Comparison of ENCODE assay signal across 8 mouse cellular contexts in genomic region chr2:158667022-158667670, GRCm38 (mm10). TPM values are rescaled to one million over a fixed set of nuclear protein-coding genes. Genes with fewer than 3 reads are reported as not detected.
A peak's percentile ranks its signal among the peaks of the same experiment; 100 is the strongest.
DNase-seq lines count a peak whose midpoint lies in the region; ATAC-seq lines count a peak whose summit lies in the region.

No protein-coding gene starts in this region.

- peaks cover 56% of the 10 kb centered on the region for H3K27me3 ChIP-seq in intestine, embryonic 14.5 days (replicated peaks; ENCODE audit: control insufficient read depth, insufficient read depth, low read length)

- H3K9me3 ChIP-seq in intestine, embryonic 14.5 days (ENCODE audit: control insufficient read depth, low read length), result no peaks in the 10 kb centered on the region

- intact Hi-C loops in gastrocnemius, postnatal 36 days (cut with DNase I), result loop anchor here (5.0 kb wide), 1 partner anchor 75 kb away; no protein-coding TSS in a partner anchor
- intact Hi-C loops in left cerebral cortex, postnatal 25 days (cut with DNase I), result no loop called here

- H3K4me2 ChIP-seq in intestine, embryonic 14.5 days (ENCODE audit: low read length), result peak overlapping the region; percentile 75

- WGBS in intestine, embryonic 14.5 days, result under 1% methylated on average over 47 of the region's 47 CpGs

- peak; percentile 88 for DNase-seq in MN1 (ENCODE audit: low spot score)
- DNase-seq in cerebellum, postnatal 14 days, result peak; percentile 32 to 37
- peak; percentile 15 to 26 for DNase-seq in gastrocnemius, postnatal 36 days
- DNase-seq in intestine, embryonic 14.5 days (ENCODE audit: low spot score), result peak; percentile 67
- peak; percentile 79 to 86 for DNase-seq in left cerebral cortex, postnatal 25 days (ENCODE audit: low spot score in 2 of 2)
- DNase-seq in right cerebral cortex, postnatal 4 days, result peak; percentile 74
- DNase-seq in c-Kit-positive CD71-positive TER-119-positive erythroid progenitor cells, embryonic 14.5 days (ENCODE audit: low spot score), result no peak

- peak; percentile 61 for ATAC-seq in intestine, embryonic 14.5 days (replicated peaks; ENCODE audit: low FRiP score, low TSS enrichment, low read depth)
- ATAC-seq in megakaryocyte progenitor cell, adult 5-6 weeks (replicated peaks; ENCODE audit: poor library complexity), result peak; percentile 49

- no peaks in the 10 kb centered on the region for H3K36me3 ChIP-seq in intestine, embryonic 14.5 days (ENCODE audit: control insufficient read depth, insufficient read depth, low read length)

- peak overlapping the region; percentile 40 for H3K4me3 ChIP-seq in intestine, embryonic 14.5 days (ENCODE audit: low read depth, low read length)

- peaks cover 14% of the 10 kb centered on the region for H3K4me1 ChIP-seq in intestine, embryonic 14.5 days (replicated peaks; ENCODE audit: control insufficient read depth, insufficient read depth, low read length)

- no peak overlapping the region for H3K27ac ChIP-seq in intestine, embryonic 14.5 days (ENCODE audit: low read depth)

- peak overlapping the region; percentile 29 for H3K9ac ChIP-seq in intestine, embryonic 14.5 days (ENCODE audit: low read length)

RNA-seq across cellular contexts. Expression of gene Ppp1r16b, which starts 1.9 kb away (rescaled TPM):
- total RNA-seq in gastrocnemius, postnatal 36 days (2021), result 1 to 10 TPM; 3.5 to 3.6 TPM
- 5.0 and 5.4 TPM in 2 replicates for polyA plus RNA-seq in intestine, embryonic 14.5 days (2014; fragmentation: Nextera tagmentation; extraction: Ambion mirVana)
- 100 to 1,000 TPM; 119 to 132 TPM for total RNA-seq in left cerebral cortex, postnatal 25 days (2021)
- 0.17 and 0.30 TPM in 2 replicates for total RNA-seq in megakaryocyte progenitor cell, adult 5-6 weeks (2015)
- 0.07 and 0.08 TPM in 2 replicates for total RNA-seq in megakaryocyte progenitor cell, adult 5-6 weeks (2017)

RNA-seq across cellular contexts. Expression of gene Actr5, which starts 42.5 kb away (rescaled TPM):
- 1 to 10 TPM; 2.4 to 3.6 TPM for total RNA-seq in gastrocnemius, postnatal 36 days (2021)
- 12.7 and 13.0 TPM in 2 replicates for polyA plus RNA-seq in intestine, embryonic 14.5 days (2014; fragmentation: Nextera tagmentation; extraction: Ambion mirVana)
- 1 to 10 TPM; 7.3 to 9.6 TPM for total RNA-seq in left cerebral cortex, postnatal 25 days (2021)
- 9.1 and 14.7 TPM in 2 replicates for total RNA-seq in megakaryocyte progenitor cell, adult 5-6 weeks (2015)
- 14.5 and 18.7 TPM in 2 replicates for total RNA-seq in megakaryocyte progenitor cell, adult 5-6 weeks (2017)

RNA-seq across cellular contexts. Expression of gene Slc32a1, which starts 56.6 kb away (rescaled TPM):
- total RNA-seq in gastrocnemius, postnatal 36 days (2021), result not detected
- polyA plus RNA-seq in intestine, embryonic 14.5 days (2014; fragmentation: Nextera tagmentation; extraction: Ambion mirVana), result not detected in 2 replicates
- 100 to 1,000 TPM in 1 of 2 experiments, 10 to 100 TPM in 1; 81.8 to 112 TPM for total RNA-seq in left cerebral cortex, postnatal 25 days (2021)
- total RNA-seq in megakaryocyte progenitor cell, adult 5-6 weeks (2015), result 0.05 TPM in 1 of 2 replicates, not detected in the other
- 0.04 TPM in 1 of 2 replicates, not detected in the other for total RNA-seq in megakaryocyte progenitor cell, adult 5-6 weeks (2017)

Comparison
In these comparisons a context has a peak if more than half of its experiments do, and no peak if none do; other contexts are left out.
1. RNA of gene Ppp1r16b, which starts 1.9 kb away (total RNA-seq): 119 to 132 TPM in left cerebral cortex, postnatal 25 days; 3.5 to 3.6 TPM in gastrocnemius, postnatal 36 days and 0.07 to 0.30 TPM in megakaryocyte progenitor cell, adult 5-6 weeks; every median in the first group is over 10 times any median in the second.
2. RNA of gene Slc32a1, which starts 56.6 kb away (total RNA-seq): 81.8 to 112 TPM in left cerebral cortex, postnatal 25 days; 0.04 to 0.05 TPM in megakaryocyte progenitor cell, adult 5-6 weeks and not detected in gastrocnemius, postnatal 36 days; every median in the first group is over 10 times any median in the second.